Mouse (Mus musculus) induced T-regulatory cell, adult 2 months (primary cell): ENCODE data around the gene Cfap61.

Experiments used
- DNase-seq: peaks from one replicate; pipeline ENCODE4 v3.0.0-alpha.2; 2012; ENCODE audit warnings: low read depth

The Cfap61 gene

DNA sequence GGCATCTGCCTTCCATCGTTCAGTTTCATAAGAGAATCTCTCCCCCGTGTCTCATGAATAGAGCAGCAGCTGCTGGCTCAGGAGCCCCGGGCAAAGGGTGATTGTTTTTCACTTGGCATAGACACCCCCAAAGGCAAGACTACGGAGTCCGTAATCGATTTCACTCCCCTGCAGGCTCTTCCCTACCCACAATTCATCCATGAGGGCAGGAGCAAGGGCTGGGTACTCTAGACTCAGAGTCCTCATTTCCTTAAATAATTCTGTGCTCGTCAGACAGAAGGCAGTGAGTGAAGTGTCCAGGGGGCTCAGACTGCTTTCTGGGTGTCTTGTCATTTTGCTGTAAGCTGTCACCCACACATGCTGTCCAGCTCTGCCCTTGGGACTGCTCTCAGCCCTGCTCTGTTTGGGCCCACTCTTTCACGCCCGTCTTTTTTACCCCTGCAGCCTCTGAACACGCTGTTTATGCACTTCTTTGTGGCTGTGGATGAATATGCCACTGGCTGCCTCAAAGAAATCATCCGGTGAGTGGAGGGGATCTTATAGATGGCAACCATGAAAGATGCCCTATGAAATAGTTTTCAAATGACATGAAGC lies 15.0 kb downstream of the Cfap61 start:
- DNase-seq: no peak

DNA sequence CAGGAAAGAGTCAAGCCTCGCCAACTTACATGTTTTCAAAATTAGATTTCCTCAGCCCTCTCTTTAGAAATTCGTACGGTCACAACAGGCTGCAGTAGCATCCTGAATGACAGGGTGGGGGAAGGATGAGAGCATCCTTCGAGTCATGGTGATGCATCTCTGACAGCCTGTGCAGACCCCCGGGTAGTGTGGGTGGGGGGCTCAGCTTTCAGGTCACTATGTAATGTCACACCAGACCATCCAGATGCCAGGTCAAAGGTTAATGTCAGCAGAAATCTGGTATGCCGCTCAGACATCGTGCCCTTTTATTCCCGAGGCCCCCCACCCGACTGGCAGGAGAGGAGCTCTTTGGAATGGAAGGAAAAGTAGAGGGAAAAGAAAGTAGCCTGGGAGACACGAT lies 15.7 kb downstream of the Cfap61 start:
- no peak for DNase-seq

DNA sequence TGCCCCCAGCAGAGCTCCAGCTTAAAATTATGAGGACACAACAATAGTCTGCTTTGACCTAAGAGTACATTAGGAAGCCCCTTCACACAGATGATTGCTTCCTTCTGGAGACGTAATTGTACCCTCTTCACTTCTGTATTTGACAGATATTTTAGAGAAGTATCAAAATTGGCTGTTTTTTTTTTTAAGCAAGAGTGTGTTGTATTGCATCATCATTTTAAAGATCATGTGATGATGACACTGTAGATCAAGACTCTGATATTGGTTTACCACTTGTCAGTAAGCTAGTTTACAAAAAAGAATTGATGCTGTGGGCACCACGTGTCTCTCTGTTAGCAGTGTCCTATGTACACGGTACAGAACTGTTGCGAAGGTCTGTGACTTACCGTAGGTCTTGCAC lies 18.1 kb downstream of the Cfap61 start:
- no peak for DNase-seq

DNA sequence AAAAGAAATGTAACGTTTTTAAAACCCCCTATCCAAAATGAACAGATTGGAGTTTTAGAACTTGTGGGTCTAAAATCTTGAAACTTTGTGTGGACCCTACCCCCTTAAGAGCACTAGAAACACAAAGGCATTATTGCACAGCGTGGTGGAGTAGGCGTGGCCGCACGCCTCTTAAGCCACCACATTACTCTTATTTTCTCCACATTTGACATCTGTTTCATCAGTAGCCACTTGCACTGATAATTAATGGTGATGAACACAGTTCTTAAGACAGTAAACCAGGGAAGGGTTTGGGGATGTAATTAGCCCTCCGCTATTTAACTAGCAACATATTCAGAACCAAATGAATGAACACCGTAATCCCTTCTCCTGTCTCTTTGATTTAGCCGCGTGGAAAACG lies 21.3 kb downstream of the Cfap61 start:
- no peak for DNase-seq

DNA sequence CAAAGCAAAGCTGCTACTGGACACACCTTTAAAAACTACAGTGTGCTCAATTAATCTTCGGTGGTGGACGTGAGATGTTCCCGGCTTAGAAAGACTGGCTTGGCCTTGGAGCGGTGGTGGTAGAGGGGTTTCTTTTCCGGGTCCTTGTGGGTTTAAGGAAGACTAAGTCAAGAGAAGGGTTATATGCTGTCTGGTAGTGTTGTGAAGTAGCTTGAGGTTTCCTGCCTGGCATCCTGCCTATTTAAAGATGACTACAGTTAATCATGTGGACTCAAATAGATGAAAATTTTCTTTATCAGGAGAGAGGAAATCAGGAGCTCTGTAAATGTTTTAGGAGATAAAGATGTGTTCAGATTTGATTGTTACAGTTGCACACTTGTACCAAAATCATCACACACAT lies 21.7 kb downstream of the Cfap61 start:
- no peak for DNase-seq

DNA sequence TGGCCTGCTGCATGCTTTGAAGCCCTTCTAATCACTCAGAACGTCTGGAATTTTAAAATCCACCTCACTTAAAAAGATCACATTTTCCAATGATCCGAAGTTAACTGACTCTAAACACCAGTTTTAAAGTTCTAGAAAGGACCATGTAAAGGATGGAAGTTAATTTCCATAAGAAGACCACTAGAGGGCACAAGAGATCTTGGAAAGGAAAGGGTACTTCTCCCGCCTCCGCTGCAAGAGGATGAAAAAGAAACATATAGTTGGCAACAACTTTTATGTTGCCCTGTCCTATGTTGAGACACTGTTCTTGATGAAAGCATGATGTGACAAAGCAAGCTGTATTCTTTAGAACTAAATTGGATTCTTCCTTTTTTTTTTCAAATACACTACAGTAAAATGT lies 22.9 kb downstream of the Cfap61 start:
- peak; percentile 62 for DNase-seq

DNA sequence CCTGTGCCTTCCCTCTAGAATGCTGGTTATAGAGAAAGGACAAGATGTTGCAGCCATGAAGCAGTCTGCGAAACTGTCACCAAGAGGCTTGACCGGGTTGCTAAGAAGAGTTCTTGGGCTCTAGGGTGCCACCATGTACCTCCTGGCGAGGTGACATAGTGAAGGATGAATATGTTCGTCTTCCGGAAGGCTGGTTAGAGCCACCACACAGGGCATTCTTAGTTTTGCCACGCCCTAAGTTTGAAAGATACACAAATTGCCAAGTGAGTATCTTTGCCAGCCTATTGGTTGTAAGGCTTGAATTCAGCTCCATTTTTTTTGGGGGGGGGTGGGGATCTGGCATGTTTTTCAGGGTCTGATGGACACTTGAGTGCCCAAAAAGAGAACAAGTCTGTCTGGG lies 23.5 kb downstream of the Cfap61 start:
- no peak for DNase-seq

DNA sequence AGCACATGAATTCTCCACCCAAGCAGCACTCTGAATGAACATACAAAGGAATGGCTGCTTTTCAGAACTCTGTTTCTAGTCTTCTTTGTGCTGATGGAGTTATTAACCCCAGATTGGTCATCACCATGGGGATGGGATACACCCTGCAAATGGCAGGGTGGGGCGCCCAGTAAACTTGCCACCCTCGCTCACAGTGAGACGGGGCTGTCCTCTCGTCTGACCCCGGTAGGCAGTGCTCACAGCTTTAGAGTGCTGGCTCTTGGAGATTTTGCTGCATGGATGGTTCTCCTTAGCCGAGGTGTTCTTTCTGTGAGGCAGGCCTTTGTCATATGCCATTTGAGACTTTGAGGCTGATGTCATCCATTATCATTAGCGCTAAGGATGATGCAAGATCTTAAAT lies 24.0 kb downstream of the Cfap61 start:
- DNase-seq: no peak

DNA sequence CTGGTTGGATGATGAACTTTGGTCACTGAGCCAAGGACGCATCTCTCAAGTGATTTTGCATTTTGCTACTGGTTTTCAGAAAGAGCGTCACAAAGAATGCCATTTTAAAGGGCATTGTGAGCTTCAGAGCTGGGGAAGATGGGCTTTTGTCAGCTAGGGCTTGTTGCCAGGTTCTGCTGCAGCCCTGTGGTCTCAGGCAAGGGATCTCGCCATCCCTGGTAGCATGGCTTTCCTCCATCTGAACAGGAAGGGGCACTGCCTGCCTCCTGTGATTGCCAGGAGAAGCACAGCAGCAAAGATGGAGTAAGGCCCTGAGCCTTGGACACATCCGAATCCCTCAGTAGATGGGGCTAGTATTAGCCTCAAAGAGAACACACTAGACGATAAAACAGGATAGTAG lies 27.3 kb downstream of the Cfap61 start:
- DNase-seq: no peak

DNA sequence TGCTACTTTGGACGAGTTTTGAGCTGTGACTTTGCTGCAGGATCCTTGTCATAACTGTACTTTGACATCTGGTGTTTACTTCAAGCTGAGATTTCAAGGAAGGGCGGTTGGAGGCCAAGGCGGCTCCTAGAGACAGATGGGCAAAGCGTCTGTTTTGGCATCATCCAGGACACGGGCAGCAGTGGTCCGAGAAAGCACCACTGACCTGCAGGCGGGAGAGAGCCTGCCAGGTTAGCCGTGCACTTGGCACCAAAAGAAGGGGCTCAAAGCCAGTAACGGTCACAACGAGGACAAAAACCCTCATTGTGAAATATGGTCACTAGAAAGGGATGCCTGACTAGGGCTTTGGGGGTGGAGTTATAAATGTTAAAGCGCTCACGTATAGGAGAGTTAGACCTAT lies 36.2 kb downstream of the Cfap61 start:
- no peak for DNase-seq

DNA sequence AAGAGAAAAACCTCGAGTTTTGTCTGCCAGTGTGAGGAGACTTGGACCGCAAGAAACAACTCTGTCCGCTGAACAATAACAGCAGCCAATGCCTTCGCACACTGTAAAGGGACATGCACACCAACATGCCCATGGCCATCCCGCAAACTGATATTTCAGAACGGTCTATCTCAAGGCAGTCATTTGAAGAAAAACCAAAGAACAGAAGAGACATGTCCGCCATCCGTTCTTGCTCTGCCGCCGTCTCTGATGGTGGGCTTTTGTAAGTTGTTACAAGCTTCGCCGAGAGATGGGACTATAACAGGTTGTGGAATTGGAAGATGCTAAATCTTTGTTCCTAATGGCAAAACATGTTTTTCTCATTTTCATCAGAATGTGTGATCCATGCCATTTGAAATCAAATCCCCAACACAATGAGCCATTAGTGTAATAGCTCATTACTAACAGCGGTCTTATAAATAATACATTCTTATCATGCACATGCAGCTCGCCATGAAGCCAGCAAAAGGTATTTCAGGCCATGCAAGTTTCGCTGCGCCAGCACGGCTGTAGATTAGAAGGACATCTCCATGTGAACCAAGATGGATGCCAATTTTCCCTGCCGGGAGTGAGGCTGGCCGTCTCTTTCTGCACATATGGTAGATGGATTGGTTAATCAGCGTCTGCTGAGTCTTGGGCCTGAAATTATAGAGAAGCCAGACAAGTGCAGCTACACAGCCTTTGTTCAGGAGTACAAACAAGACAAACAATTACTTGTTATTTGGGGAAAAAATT lies 36.8 kb downstream of the Cfap61 start:
- no peak for DNase-seq

DNA sequence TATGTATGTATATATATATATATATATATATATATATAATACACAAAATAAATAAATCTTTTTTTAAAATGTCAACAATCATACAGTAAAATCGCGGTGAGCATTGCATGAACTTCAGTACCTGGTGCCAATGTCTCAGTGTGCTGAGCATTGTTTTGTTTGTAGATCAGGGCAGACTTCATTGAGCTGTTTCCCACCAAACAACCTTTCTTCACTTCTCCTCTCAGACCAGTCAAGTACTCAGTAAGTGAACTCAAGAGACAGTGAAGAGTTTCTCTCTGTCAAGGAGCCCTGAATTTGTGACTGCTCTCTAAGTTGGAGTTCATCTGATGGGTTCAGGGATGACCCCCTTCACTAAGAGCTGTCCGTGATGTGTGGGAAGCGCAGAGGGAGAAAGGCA lies 38.0 kb downstream of the Cfap61 start:
- no peak for DNase-seq

DNA sequence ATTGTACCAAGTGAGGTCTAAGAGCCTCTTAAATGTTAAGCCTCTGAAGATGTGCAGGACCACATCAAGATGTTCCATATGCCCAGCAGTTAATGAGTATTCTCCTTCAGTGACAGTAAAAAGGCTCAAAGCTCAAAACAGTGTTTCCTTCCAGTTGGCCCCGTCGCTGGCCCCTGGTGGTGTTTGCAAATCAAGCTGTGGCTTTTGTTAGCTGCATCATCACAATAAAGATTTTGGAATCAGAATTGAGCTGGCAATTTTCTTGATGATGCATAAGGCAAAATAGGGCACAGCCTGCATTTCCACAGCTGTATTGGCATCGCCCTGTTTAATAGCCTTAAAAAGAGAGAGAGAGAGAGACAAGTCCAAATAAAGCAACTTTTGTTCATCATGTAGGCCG lies 45.0 kb downstream of the Cfap61 start:
- DNase-seq: no peak

DNA sequence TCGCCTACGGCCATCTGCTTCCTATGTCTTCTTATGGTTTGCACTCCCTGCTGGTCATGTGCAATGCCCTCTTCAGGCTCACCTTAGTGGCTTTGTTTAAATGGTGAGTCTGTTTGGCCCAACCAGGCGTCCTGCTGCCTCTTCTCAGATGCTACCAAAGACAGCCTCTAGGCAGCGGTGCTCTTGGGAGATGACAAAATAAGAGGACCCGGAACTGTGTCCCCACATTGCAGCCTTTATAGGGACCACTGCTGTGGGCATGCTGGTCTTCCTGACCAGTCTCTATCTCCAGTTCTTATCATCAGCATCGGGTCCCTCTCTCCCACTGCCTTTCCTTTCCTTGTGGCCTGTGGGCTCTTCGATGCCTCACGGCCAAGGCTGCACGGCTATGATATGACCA lies 46.3 kb downstream of the Cfap61 start:
- no peak for DNase-seq

DNA sequence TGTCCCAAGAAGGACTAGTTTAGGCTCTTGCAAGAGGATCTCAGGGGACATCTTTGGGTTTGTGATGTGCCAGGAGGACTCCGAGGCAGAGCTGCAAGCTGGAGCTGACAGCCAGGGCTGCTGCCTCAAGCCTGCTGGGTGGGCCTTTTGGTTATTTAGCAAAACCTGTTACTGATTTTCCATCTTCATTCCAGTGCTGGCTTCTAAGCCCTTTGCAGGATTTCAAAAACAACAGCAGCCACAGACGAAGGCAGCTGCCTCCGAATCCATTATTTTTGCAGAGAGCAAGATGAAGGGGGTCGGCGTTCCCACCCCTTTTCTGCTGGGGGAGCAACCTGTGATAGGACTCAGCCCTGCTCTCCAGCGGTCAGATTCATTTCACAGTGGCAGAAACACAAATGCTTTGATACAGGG lies 47.1 kb downstream of the Cfap61 start:
- DNase-seq: no peak

DNA sequence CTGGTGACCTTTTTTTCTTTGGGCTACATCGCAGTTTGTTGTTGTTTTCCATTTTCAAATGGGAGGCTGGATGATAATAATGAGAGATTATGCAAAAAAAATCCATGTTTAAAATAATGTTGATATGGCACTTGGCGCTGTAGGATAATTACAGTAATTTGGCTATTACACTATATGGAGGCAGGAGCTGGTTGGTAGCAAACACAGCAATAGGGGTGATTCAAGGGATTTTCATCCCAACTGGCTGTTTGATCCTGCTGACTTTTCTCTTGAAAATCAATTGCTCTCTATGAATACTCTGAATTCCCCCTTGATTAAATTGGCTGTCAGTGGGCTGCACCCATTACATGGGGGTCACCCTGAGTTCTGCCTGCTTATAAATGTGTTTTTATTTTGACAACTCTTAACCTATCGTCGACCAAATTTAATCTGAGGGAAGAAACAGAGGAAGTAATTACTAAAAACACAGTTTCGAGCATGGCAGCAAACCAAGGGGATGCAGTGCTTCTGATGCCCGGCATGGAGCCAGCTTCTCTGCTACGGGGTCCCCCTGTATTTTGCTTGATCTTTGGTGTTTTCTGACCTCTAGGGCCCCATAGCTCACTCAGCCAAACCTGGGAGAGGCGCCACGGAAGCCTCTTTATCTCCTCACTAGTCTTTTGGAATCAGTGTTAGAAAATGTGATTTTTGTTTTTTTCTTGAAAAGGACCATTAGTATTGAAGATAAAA lies 47.9 kb downstream of the Cfap61 start:
- no peak for DNase-seq

DNA sequence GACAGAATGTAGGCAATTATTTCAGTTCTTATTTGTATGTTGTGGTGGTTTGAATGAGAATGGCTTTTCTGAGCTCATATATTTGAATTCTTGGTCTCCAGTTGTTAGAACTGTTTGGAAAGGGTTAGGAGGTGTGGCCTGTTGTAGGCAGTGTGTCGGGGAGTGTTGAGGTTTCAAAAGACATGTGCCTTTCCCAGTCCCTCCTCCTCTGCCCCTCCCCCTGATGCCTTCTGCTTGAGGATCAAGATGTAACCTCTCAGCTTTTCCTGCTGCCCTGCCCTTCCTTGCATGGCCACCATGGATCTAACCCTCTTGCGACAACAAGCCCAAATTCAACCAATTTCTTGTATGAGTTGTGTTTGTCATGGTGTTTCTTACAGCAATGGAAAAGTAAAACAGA lies 53.2 kb downstream of the Cfap61 start:
- DNase-seq: no peak

DNA sequence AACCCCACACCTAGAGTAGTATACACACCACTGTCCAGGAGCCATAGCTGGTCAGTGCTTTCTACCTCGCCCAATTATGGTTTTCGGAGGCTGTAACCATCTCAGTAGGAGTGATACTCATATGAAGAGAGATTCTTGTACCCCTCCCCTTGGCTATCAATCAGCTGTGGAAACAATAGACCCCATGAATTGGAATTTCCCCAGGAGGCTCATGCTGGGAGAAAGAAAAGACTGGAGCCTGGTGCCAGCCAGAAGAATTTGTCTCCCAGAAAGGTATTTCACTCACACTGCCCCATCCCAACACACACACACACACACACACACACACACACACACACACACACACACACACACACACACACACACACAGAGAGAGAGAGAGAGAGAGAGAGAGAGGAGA lies 55.9 kb downstream of the Cfap61 start:
- no peak for DNase-seq

DNA sequence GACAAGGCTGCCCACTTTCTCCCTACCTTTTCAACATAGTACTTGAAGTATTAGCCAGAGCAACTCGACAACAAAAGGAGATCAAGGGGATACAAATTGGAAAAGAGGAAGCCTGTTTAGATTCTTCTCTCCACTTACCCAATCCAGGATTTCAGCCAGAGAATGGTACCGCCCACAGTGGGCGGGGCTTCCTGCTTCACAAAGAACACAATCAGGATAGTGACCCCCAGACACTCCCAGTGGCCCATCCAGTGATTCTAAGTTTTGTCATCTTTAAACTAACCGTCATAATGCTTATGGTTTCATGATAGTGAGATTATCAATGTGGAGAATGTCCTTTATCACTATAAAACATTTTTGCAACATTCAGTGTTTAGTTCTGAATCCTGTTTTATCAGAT lies 61.9 kb downstream of the Cfap61 start:
- DNase-seq: no peak

DNA sequence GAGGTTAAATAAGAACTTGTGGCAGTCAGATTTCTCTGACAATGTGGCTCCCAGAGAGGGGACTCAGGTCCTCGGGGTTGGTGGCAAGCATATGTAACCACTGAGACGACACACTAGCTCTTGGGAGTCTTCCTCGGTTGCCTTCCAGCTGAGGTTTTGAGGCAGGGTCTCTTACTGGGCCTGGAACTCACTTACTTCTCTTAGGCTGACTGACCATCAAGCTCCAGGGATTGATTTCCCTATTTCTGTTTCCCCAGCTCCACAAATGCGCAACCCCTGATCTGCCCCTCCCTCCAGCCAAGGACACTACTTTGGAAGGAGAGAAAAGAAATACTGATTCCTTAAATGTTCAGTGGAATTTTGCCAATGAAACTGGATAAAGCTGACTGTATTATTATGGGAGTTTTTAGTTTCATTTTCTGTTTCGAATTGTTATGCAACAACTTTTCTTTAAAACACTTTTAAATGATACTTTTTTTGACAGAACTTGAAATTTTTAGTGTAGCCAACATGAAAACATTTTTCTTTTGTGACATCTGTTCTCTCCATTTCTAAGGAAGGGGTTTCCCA lies 63.5 kb downstream of the Cfap61 start:
- DNase-seq: peak; percentile 2

DNA sequence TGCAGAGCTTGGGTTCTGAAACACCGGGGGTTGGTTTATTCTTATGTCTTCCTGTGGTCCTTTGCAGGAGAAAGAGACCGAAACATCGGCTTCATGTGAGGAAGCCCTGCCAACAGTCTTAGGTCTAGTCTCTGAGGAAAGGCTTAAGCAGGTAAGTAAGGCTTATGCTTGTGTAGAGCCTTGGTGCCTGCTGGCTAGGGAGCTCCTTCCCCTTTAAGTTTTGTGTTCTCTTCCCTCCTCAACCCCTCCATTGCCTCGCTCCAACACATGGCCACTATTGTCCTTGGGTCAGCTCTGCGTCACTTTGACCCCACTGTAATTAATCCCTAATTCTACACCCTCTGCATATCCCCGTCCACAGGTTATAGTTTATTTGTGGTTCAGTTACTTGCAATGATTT lies 74.2 kb downstream of the Cfap61 start:
- DNase-seq: no peak

DNA sequence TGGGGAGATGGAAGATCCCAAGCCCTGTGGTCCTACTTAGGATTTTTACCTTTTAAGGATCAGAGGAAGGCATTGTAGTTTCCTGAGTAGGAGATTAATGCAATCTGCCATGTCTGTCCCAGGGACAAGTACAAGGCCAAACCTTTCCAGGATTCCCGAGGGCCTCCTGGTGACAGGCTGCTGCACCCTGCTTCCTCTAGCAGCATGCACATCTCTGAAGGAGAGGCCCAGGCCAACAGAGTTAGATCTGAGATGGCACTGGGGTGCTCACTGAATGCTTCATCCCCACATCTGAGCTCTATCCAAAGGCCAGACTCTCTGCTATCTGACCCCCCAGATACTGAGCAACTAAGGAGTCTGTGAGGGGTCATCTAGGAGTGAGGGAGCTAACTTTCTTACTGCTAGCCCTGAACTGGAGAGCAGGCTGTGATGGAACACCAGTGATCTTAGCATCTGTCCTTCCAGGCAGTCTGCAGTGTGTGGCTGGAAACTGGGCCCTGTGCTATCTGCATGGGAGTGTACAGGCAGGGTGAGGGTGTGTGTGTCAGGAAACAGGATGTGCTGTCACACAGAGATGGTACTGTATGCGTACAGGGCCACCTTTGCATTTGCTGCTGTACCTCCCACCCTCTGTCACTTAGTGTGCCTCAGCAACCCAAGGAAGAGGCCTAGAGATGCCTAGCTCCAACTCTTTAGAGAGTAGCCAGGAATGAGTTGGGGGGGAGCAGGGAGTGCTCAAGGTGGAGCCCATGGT lies 75.2 kb downstream of the Cfap61 start:
- DNase-seq: no peak
